Mouse (Mus musculus) mammary gland, adult 2 months (tissue): ENCODE results near the gene Nap1l4. TPM values are rescaled to one million over a fixed set of nuclear protein-coding genes. Genes with fewer than 3 reads are reported as not detected.

ENCODE experiments used
- polyA plus RNA-seq: library from polyadenylated mRNA; depleted of rRNA; stranded (reverse); fragments of >200 nt; gene quantifications from 2 replicates; pipeline ENCODE4 v1.2.3, GENCODE M21; 2012; ENCODE audit warnings: low replicate concordance; rRNA removed

Gene Nap1l4
- 53.5 and 86.4 TPM in 2 replicates for polyA plus RNA-seq

DNA sequence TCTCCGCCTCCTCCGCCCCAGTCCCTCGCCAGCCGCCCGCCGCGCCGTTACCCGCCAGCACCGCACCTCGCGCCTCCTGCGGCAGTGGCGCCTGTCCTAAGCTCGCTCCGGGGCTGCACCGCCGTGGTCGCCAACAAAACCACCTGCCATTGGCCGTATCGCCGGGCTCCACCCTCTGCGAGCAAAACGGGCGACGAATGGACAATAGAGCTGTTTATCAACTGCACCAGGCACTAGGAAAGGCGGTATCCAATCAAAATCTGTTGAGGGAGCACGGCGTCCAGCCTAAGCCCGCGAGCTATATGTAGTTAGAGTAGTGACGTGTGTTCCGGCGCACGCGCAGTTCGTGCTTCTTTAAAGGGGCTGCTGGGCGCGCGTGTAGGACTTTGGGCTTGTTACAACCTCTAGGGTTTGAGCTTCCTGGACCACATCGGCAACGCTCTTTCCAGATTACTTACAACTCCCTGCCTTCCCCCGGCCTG, at the start of gene Nap1l4:
Gene Nap1l4, minus strand, starts transcription at position 131 of the 482 bp plus-strand sequence.

GRCm38 (mm10) chr7:143502418-143503200, 46.3 kb downstream of the Nap1l4 start, which contains the start of gene Phlda2:
Gene Phlda2 (minus strand): TSS chr7:143503150.

GRCm38 (mm10) chr7:143473347-143474101, 75.4 kb downstream of the Nap1l4 start, which contains the start of gene Slc22a18:
Gene Slc22a18 (plus strand): TSS chr7:143473736.

Other genes starting within 250 kb of the Nap1l4 start
- gene Cdkn1c, start 88.1 kb downstream of the Nap1l4 start, polyA plus RNA-seq = 25.1 and 47.4 TPM in 2 replicates
- gene Slc22a18, start 75.4 kb downstream of the Nap1l4 start, polyA plus RNA-seq = 24.3 and 28.4 TPM in 2 replicates
- gene Phlda2, start 46.0 kb downstream of the Nap1l4 start, polyA plus RNA-seq = 1.0 and 3.1 TPM in 2 replicates
- 13.8 and 18.8 TPM in 2 replicates for gene Cars, start 51.0 kb upstream of the Nap1l4 start, polyA plus RNA-seq
- 1.9 and 3.2 TPM in 2 replicates for gene Tnfrsf26, start 79.6 kb upstream of the Nap1l4 start, polyA plus RNA-seq
- 7.2 and 11.7 TPM in 2 replicates for gene Tnfrsf22, start 100.6 kb upstream of the Nap1l4 start, polyA plus RNA-seq
- gene Tnfrsf23, start 136.8 kb upstream of the Nap1l4 start, polyA plus RNA-seq = 4.9 and 20.3 TPM in 2 replicates
- 53.3 and 62.2 TPM in 2 replicates for gene Osbpl5, start 207.9 kb upstream of the Nap1l4 start, polyA plus RNA-seq
- gene Mrgprg, start 217.9 kb upstream of the Nap1l4 start, polyA plus RNA-seq = 8.0 and 20.9 TPM in 2 replicates
- gene Mrgpre, start 235.4 kb upstream of the Nap1l4 start, polyA plus RNA-seq = 3.9 and 6.4 TPM in 2 replicates